Mouse (Mus musculus): ENCODE data around the gene Slc22a5. TPM values are rescaled to one million over a fixed set of nuclear protein-coding genes. Genes with fewer than 3 reads are reported as not detected.

Slc22a5 gene
- polyA plus RNA-seq, 1 experiment from 2014 or later = 7.2 TPM

DNA sequence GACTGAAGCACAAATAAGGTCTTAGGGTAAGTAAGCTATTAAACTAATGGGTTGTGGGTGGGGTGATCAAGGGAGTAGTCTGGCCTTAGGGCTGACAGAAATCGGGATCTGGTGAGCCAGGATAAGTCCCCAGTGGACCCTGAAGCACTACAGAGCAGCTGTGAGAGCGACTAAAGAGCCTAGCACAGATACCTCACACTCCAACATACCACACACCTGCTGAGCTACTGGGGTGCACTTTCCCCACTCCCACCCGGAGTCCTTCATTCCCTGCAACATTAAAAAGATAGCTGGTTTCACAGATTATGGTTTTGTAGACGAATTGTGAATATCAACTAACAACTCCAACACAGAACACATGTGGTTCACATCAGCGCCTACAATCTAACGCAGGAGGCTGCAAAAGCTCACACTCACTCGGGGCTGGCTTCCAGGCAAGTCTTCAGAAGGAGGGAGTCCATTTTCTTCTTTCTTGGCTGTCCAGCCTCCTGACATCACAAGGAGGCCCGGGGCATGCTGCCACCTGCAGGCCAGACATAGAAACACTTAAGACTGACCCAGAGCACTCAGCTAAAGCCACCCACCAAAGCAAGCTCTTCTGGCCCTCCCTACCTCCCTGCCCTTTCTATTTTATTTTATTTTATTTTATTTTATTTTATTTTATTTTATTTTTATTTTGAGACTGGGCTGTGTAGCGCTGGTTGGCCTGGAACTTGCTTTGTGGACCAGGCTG is 41.7 kb downstream of the Slc22a5 start:
- peak overlapping the region; percentile 46; the same call in 1 of the 2 replicates for H3K27ac ChIP-seq (replicated peaks)
- DNase-seq (ENCODE audit: low spot score) = peak; percentile 72

DNA sequence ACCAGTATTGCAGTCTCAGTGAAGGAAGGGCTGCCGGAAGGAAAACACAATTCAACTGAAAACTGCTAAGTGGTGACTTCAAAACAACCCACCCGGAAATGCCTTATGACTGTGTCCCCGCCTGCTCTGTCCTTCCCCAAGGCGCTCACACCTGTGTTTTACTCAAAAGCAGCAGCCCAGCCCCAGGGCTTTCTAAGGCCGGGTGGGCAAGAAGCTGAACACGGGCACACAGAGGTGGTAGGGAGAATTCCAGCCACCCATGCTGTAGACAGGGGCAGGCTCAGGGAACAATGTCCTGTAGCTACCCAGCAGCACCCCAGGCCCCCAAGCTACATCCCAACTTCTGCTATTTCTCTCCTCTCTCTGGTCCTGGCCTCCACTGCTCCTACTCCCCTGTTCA is 45.8 kb downstream of the Slc22a5 start:
- Histone ChIP-seq H3K36me3 (no peaks in the 10 kb centered on the region), H3K4me3 (no peak overlapping the region), H3K9me3 (replicated peaks) (no peaks in the 10 kb centered on the region), H3K4me1 (0 out of 2 replicates have a peak, but pooled peaks cover 5% of the 10 kb centered on the region), H3K27ac (replicated peaks) (no peak overlapping the region), H3K27me3 (ENCODE audit: low read depth, poor library complexity, severe bottlenecking) (no peaks in the 10 kb centered on the region)
- 86% methylated on average over 6 of the region's 6 CpGs for WGBS
- no peak for DNase-seq (ENCODE audit: low spot score)

More for the DNA sequence above, 41.7 kb downstream of the Slc22a5 start:
- H3K4me1 ChIP-seq = 0 out of 2 replicates have a peak, but pooled peaks cover 5% of the 10 kb centered on the region
- WGBS = 38% methylated on average over 9 of the region's 9 CpGs
- no peaks in the 10 kb centered on the region for H3K36me3 ChIP-seq
- no peaks in the 10 kb centered on the region for H3K9me3 ChIP-seq (replicated peaks)
- H3K4me3 ChIP-seq = no peak overlapping the region
- H3K27me3 ChIP-seq (ENCODE audit: low read depth, poor library complexity, severe bottlenecking) = peaks cover 8% of the 10 kb centered on the region; the same call in 1 of the 2 replicates

GRCm38 (mm10) chr11:53843106-53843505 is 48.4 kb downstream of the Slc22a5 start:
- Histone ChIP-seq H3K9me3 (replicated peaks) (no peaks in the 10 kb centered on the region), H3K36me3 (no peaks in the 10 kb centered on the region), H3K27me3 (ENCODE audit: low read depth, poor library complexity, severe bottlenecking) (no peaks in the 10 kb centered on the region), H3K4me3 (no peak overlapping the region), H3K27ac (replicated peaks) (no peak overlapping the region; the same call in 1 of the 2 replicates), H3K4me1 (no peaks in the 10 kb centered on the region)
- WGBS = 82% methylated on average over 10 of the region's 10 CpGs
- no peak for DNase-seq (ENCODE audit: low spot score)

DNA sequence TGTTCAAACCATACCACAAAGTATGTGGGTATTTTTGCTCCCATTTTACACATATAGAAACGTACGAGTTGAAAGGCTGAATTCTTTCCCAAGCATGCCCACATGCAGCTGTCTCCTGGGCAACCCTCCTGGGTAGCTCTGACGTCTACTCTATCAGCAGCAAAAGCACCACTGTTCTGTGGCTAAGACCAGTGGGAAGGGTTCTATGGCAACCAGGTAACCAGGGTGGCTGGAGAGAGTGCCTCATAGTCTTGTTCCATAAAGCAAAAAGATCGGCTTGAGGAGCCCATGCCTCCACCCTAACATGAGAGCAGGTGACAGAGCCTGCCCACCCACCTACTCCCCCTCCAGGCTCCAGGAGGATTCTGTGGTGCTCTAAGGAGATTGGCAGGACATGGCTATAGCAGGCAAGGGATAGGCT is 49.3 kb downstream of the Slc22a5 start:
- H3K9me3 ChIP-seq (replicated peaks) = no peaks in the 10 kb centered on the region
- DNase-seq (ENCODE audit: low spot score) = no peak
- H3K4me3 ChIP-seq = no peak overlapping the region
- H3K4me1 ChIP-seq = no peaks in the 10 kb centered on the region
- no peaks in the 10 kb centered on the region for H3K36me3 ChIP-seq
- H3K27me3 ChIP-seq (ENCODE audit: low read depth, poor library complexity, severe bottlenecking) = no peaks in the 10 kb centered on the region
- H3K27ac ChIP-seq (replicated peaks) = no peak overlapping the region
- 69% methylated on average over 4 of the region's 4 CpGs for WGBS

GRCm38 (mm10) chr11:53841514-53841913 is 49.9 kb downstream of the Slc22a5 start:
- DNase-seq (ENCODE audit: low spot score) = no peak
- H3K4me3 ChIP-seq = no peak overlapping the region
- no peaks in the 10 kb centered on the region for H3K36me3 ChIP-seq
- WGBS = 85% methylated on average over 12 of the region's 12 CpGs
- H3K27ac ChIP-seq (replicated peaks) = no peak overlapping the region
- H3K27me3 ChIP-seq (ENCODE audit: low read depth, poor library complexity, severe bottlenecking) = no peaks in the 10 kb centered on the region
- no peaks in the 10 kb centered on the region for H3K4me1 ChIP-seq
- no peaks in the 10 kb centered on the region for H3K9me3 ChIP-seq (replicated peaks)

- H3K4me3 ChIP-seq = no peak overlapping the region
- no peak overlapping the region for H3K27ac ChIP-seq (replicated peaks)
- no peaks in the 10 kb centered on the region for H3K27me3 ChIP-seq (ENCODE audit: low read depth, poor library complexity, severe bottlenecking)
- DNase-seq (ENCODE audit: low spot score) = no peak
- no peaks in the 10 kb centered on the region for H3K36me3 ChIP-seq
- WGBS = 73% methylated on average over 8 of the region's 8 CpGs
- H3K4me1 ChIP-seq = no peaks in the 10 kb centered on the region
- no peaks in the 10 kb centered on the region for H3K9me3 ChIP-seq (replicated peaks)
These were observed 51.5 kb downstream of the Slc22a5 start for GRCm38 (mm10) chr11:53839663-53840642.

DNA sequence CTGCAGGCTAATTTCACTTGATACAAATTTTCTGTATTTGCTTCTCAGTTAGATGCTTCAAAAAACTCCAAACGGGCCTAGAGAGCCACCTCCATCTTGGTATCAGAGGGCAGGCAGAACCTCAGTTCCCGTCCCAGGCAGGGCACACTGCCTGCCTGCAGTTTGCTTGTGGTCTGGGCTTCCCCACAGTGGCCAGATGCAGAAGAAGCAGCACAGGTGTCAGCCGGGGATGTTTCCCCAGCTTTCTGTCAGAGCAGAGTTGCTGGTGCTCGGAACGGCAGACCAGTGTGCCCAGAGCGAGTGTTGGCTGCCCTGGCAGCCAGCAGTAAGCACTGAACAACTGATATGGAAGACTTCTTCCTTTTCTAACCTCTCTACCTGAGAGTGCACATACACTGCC is 52.3 kb downstream of the Slc22a5 start:
- no peak for DNase-seq (ENCODE audit: low spot score)
- Histone ChIP-seq H3K4me3 (no peak overlapping the region), H3K27me3 (ENCODE audit: low read depth, poor library complexity, severe bottlenecking) (no peaks in the 10 kb centered on the region), H3K27ac (replicated peaks) (no peak overlapping the region), H3K36me3 (no peaks in the 10 kb centered on the region), H3K9me3 (replicated peaks) (no peaks in the 10 kb centered on the region), H3K4me1 (no peaks in the 10 kb centered on the region)
- 84% methylated on average over 6 of the region's 6 CpGs for WGBS

DNA sequence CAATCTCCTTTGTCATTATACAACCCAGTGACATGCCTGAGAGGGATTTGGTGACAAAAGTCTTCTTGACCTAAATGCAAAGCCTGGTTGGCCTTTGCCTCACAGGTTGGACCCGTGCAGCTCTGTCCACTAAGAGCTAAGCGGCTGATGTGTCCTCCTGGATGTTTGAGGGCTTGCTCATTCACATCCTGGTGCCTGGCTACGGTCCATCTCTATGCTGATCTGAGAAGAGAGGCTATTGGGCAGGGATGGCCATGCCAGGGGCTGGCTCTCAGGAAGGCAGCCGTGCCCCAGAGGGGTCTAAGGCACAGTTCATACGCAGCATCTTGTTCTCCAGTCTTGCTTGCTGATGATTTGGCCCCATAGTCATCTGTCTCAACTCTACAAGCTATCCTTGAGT is 53.7 kb downstream of the Slc22a5 start:
- no peaks in the 10 kb centered on the region for H3K36me3 ChIP-seq
- H3K9me3 ChIP-seq (replicated peaks) = no peaks in the 10 kb centered on the region
- 84% methylated on average over 5 of the region's 5 CpGs for WGBS
- H3K4me3 ChIP-seq = no peak overlapping the region
- no peaks in the 10 kb centered on the region for H3K27me3 ChIP-seq (ENCODE audit: low read depth, poor library complexity, severe bottlenecking)
- no peak for DNase-seq (ENCODE audit: low spot score)
- no peaks in the 10 kb centered on the region for H3K4me1 ChIP-seq
- no peak overlapping the region for H3K27ac ChIP-seq (replicated peaks)

GRCm38 (mm10) chr11:53835379-53836010 is 56.0 kb downstream of the Slc22a5 start:
- Histone ChIP-seq H3K9me3 (replicated peaks) (no peaks in the 10 kb centered on the region), H3K4me1 (no peaks in the 10 kb centered on the region), H3K4me3 (no peak overlapping the region), H3K27ac (replicated peaks) (no peak overlapping the region), H3K27me3 (ENCODE audit: low read depth, poor library complexity, severe bottlenecking) (no peaks in the 10 kb centered on the region), H3K36me3 (no peaks in the 10 kb centered on the region)
- DNase-seq (ENCODE audit: low spot score) = no peak
- WGBS = 94% methylated on average over 4 of the region's 4 CpGs

DNA sequence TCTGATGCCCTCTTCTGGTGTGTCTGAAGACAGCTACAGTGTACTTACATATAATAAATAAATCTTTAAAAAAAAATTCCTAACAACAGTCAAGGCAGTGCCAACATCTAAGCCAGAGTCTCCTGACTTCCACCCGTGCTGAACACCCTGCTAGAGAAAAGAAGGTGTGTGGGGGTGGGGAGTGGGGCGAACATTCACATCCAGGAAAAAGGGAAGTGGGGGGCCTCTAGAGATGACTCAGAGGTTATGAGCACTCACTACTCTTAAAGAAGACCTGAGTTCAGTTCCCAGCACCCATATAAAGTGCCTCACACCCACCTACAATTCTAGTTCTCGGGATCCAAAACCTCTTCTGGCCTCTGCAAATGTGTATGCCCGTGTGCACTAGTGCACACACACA is 66.1 kb downstream of the Slc22a5 start:
- no peak for DNase-seq (ENCODE audit: low spot score)
- no peaks in the 10 kb centered on the region for H3K27me3 ChIP-seq (ENCODE audit: low read depth, poor library complexity, severe bottlenecking)
- no peak overlapping the region for H3K4me3 ChIP-seq
- WGBS = 86% methylated on average over 4 of the region's 4 CpGs
- H3K36me3 ChIP-seq = no peaks in the 10 kb centered on the region
- H3K9me3 ChIP-seq (replicated peaks) = peaks cover 7% of the 10 kb centered on the region; the same call in 1 of the 2 replicates
- no peaks in the 10 kb centered on the region for H3K4me1 ChIP-seq
- H3K27ac ChIP-seq (replicated peaks) = no peak overlapping the region

DNA sequence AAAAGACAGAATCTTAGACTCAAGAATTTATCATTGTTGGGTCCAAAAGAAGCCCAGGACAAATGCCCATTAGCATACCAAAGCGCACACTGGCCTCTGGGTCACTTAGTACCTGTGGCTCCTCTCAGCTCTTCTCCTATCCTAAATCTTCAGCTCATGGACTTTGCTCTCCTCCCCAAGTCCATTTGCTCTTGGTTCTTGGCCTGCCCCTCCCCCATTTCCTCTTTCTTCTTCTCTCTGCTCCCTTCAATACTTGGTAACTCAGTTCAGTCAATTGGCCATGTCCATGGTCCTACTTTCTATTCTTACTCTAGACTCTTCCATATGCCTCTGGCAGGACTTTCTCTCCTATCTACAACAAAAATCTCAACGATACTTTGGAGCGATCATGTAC is 69.5 kb downstream of the Slc22a5 start:
- Histone ChIP-seq H3K9me3 (replicated peaks) (no peaks in the 10 kb centered on the region), H3K4me3 (no peak overlapping the region), H3K27ac (replicated peaks) (no peak overlapping the region), H3K36me3 (no peaks in the 10 kb centered on the region), H3K4me1 (peaks cover 4% of the 10 kb centered on the region; the same call in 1 of the 2 replicates), H3K27me3 (ENCODE audit: low read depth, poor library complexity, severe bottlenecking) (no peaks in the 10 kb centered on the region)
- no peak for DNase-seq (ENCODE audit: low spot score)
- WGBS = 89% methylated on average over 3 of the region's 3 CpGs

- Histone ChIP-seq H3K9me3 (replicated peaks) (no peaks in the 10 kb centered on the region), H3K27me3 (ENCODE audit: low read depth, poor library complexity, severe bottlenecking) (no peaks in the 10 kb centered on the region), H3K4me3 (no peak overlapping the region), H3K27ac (replicated peaks) (no peak overlapping the region), H3K4me1 (peaks cover 4% of the 10 kb centered on the region; the same call in 1 of the 2 replicates), H3K36me3 (no peaks in the 10 kb centered on the region)
- DNase-seq (ENCODE audit: low spot score) = no peak
- 89% methylated on average over 11 of the region's 11 CpGs for WGBS
These were observed 70.1 kb downstream of the Slc22a5 start for GRCm38 (mm10) chr11:53821230-53821944.
